Mouse (Mus musculus) cerebellum, adult 9-11 months (tissue): Measurements from ENCODE around the gene Cd3g.

ENCODE experiments used
- DNase-seq: peaks from one replicate; pipeline ENCODE4 v3.0.0; 2022

Gene Cd3g

GRCm38 (mm10) chr9:44980242-44980641 is at the start of gene Cd3g:
Gene Cd3g (minus strand): TSS chr9:44980431.
- DNase-seq: no peak

- no peak for DNase-seq
These were observed 47.1 kb upstream of the Cd3g start for GRCm38 (mm10) chr9:45027376-45027775.

- no peak for DNase-seq
These were observed 44.0 kb upstream of the Cd3g start for GRCm38 (mm10) chr9:45024187-45024586.

- no peak for DNase-seq
These were observed 43.4 kb upstream of the Cd3g start for GRCm38 (mm10) chr9:45023638-45024037.

- peak; percentile 51 for DNase-seq
These were observed 42.6 kb upstream of the Cd3g start for GRCm38 (mm10) chr9:45022800-45023199.

- no peak for DNase-seq
These were observed 37.8 kb upstream of the Cd3g start for GRCm38 (mm10) chr9:45018031-45018430.

- no peak for DNase-seq
These were observed 35.6 kb upstream of the Cd3g start for GRCm38 (mm10) chr9:45015841-45016240.

- no peak for DNase-seq
These were observed 34.6 kb upstream of the Cd3g start for GRCm38 (mm10) chr9:45014879-45015278.

- DNase-seq: no peak
These were observed 31.1 kb upstream of the Cd3g start for GRCm38 (mm10) chr9:45011291-45011690.

GRCm38 (mm10) chr9:45010461-45010860 is 30.2 kb upstream of the Cd3g start:
- no peak for DNase-seq

- DNase-seq: no peak
These were observed 29.2 kb upstream of the Cd3g start, which contains the start of gene Cd3e for GRCm38 (mm10) chr9:45009180-45010078. Gene Cd3e (minus strand): TSS chr9:45009627.

GRCm38 (mm10) chr9:45008342-45008741 is 28.1 kb upstream of the Cd3g start:
- no peak for DNase-seq

GRCm38 (mm10) chr9:45007404-45007803 is 27.2 kb upstream of the Cd3g start:
- DNase-seq: no peak

- DNase-seq: no peak
These were observed 20.0 kb upstream of the Cd3g start for GRCm38 (mm10) chr9:45000249-45000648.

- DNase-seq: no peak
These were observed 19.5 kb upstream of the Cd3g start for GRCm38 (mm10) chr9:44999776-45000175.

- peak; percentile 80 for DNase-seq
These were observed 18.9 kb upstream of the Cd3g start for GRCm38 (mm10) chr9:44999171-44999570.

GRCm38 (mm10) chr9:44998138-44998537 is 17.9 kb upstream of the Cd3g start:
- no peak for DNase-seq

GRCm38 (mm10) chr9:44996590-44996989 is 16.4 kb upstream of the Cd3g start:
- DNase-seq: no peak

GRCm38 (mm10) chr9:44994962-44995361 is 14.7 kb upstream of the Cd3g start:
- no peak for DNase-seq

GRCm38 (mm10) chr9:44993268-44993667 is 13.0 kb upstream of the Cd3g start:
- DNase-seq: no peak

GRCm38 (mm10) chr9:44992271-44992670 is 12.0 kb upstream of the Cd3g start:
- DNase-seq: peak; percentile 70

- DNase-seq: no peak
These were observed 11.6 kb upstream of the Cd3g start for GRCm38 (mm10) chr9:44991821-44992220.

- DNase-seq: no peak
These were observed 6.7 kb upstream of the Cd3g start for GRCm38 (mm10) chr9:44986976-44987375.

GRCm38 (mm10) chr9:44986242-44986781 is 6.1 kb upstream of the Cd3g start:
- DNase-seq: no peak
